Mouse (Mus musculus) spleen, postnatal 36 days (tissue): ENCODE results near the gene Bag6.
"Not testable (repeated sequence)": the region's sequence is repeated elsewhere in the genome, so short reads cannot be mapped to it uniquely, and the experiment has no call there.

ENCODE experiments used
- DNase-seq, 2 experiments: peaks; one replicate each; pipeline ENCODE4 v3.0.0; 2022; ENCODE audit warnings: low spot score in 2 of 2, mixed read lengths in 1 of 2

Gene Bag6

GRCm38 (mm10) chr17:35111774-35112173 is 23.2 kb upstream of the Bag6 start:
- no peak for DNase-seq

- peak; percentile 34 to 45 for DNase-seq
These were observed 19.6 kb upstream of the Bag6 start, which contains the start of gene Ly6g5b for GRCm38 (mm10) chr17:35115046-35116019. Gene Ly6g5b, minus strand, starts transcription at chr17:35115428.

- no peak for DNase-seq
These were observed 14.2 kb upstream of the Bag6 start for GRCm38 (mm10) chr17:35120745-35121142.

- DNase-seq = peak; percentile 99
These were observed 13.7 kb upstream of the Bag6 start, which contains the start of gene Gpank1 for GRCm38 (mm10) chr17:35121143-35121799. Gene Gpank1, plus strand, starts transcription at chr17:35121455.

- peak in 1 of 2 experiments; percentile 56 for DNase-seq
These were observed 13.1 kb upstream of the Bag6 start, which contains the start of gene Csnk2b for GRCm38 (mm10) chr17:35121871-35122303. Gene Csnk2b, minus strand, starts transcription at chr17:35122053.

GRCm38 (mm10) chr17:35123287-35123686 is 11.7 kb upstream of the Bag6 start:
- DNase-seq = not testable (repeated sequence)

GRCm38 (mm10) chr17:35124261-35124896 is 10.6 kb upstream of the Bag6 start:
- not testable (repeated sequence) for DNase-seq

GRCm38 (mm10) chr17:35125081-35125480 is 9.9 kb upstream of the Bag6 start:
- DNase-seq = no peak

GRCm38 (mm10) chr17:35125578-35125977 is 9.4 kb upstream of the Bag6 start:
- no peak for DNase-seq

- peak; percentile 79 to 81 for DNase-seq
These were observed 8.8 kb upstream of the Bag6 start, which contains the start of gene D17H6S53E for GRCm38 (mm10) chr17:35126206-35126611. Gene D17H6S53E, plus strand, starts transcription at chr17:35126373.

- no peak for DNase-seq
These were observed 8.0 kb upstream of the Bag6 start for GRCm38 (mm10) chr17:35127017-35127416.

GRCm38 (mm10) chr17:35128996-35129395 is 6.0 kb upstream of the Bag6 start:
- no peak for DNase-seq

GRCm38 (mm10) chr17:35131038-35131437 is 3.9 kb upstream of the Bag6 start:
- DNase-seq = no peak

- no peak for DNase-seq
These were observed 3.3 kb upstream of the Bag6 start, which contains the start of gene Apom for GRCm38 (mm10) chr17:35131500-35132173. Gene Apom, minus strand, starts transcription at chr17:35132050.

GRCm38 (mm10) chr17:35132174-35132560 is 2.8 kb upstream of the Bag6 start:
- no peak for DNase-seq

- no peak for DNase-seq
These were observed 1.5 kb upstream of the Bag6 start for GRCm38 (mm10) chr17:35133517-35133916.

- DNase-seq = no peak
These were observed 778 bp downstream of the Bag6 start for GRCm38 (mm10) chr17:35135591-35136320.

GRCm38 (mm10) chr17:35139269-35139668 is 4.3 kb downstream of the Bag6 start:
- no peak for DNase-seq

GRCm38 (mm10) chr17:35140490-35140996 is 5.6 kb downstream of the Bag6 start:
- DNase-seq = no peak

- DNase-seq = no peak
These were observed 7.0 kb downstream of the Bag6 start for GRCm38 (mm10) chr17:35141971-35142370.
